Mouse (Mus musculus): Measurements from ENCODE around the gene Hmgb1.

The Hmgb1 gene

DNA sequence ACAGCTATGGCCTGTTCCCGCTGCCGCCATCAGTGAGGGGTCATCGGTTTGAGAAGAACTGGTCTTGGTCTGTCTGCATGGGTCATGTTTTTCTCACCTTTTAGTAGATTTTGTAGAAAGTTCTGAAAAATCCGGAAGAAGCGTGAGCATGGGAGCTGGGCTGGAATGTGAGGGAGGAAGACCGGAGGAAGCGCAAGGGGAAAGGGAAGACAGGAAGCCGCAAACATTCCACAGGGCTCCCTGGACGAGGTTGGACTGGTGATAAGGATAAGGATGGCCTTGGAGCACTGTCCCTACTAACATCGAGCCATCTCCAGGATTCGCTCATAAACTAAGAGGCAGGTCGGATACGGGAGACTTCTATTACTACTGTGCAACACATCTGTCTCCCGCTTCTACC lies 185.8 kb downstream of the Hmgb1 start:
- DNase-seq (ENCODE audit: low read depth, low spot score), result no peak

- no peak for DNase-seq (ENCODE audit: low read depth, low spot score)
Measured at GRCm38 (mm10) chr5:148996709-148997037, 187.6 kb downstream of the Hmgb1 start.
